Mouse (Mus musculus) brown adipose tissue, adult 24 weeks (tissue): ENCODE results near the gene Gm37419. TPM values are rescaled to one million over a fixed set of nuclear protein-coding genes. Genes with fewer than 3 reads are reported as not detected.
A peak's percentile ranks its signal among the peaks of the same experiment; 100 is the strongest.

Experiments used
- H3K27ac ChIP-seq: fragments of 200-500 bp; replicated peaks from 2 replicates; pipeline ENCODE4 v1.5.1; 2012; ENCODE audit warnings: low read depth, mild to moderate bottlenecking, low read length
- H3K4me1 ChIP-seq: fragments of 200-500 bp; 2 replicates; pipeline ENCODE4 v1.6.1; 2012; ENCODE audit warnings: low read length, mixed read lengths; ENCODE audit not compliant: control insufficient read depth, insufficient read depth, insufficient read length
- H3K4me3 ChIP-seq: fragments of 200-500 bp; 2 replicates; pipeline ENCODE4 v1.5.1; 2012; ENCODE audit warnings: low read depth, mild to moderate bottlenecking, low read length, moderate library complexity; ENCODE audit not compliant: insufficient read depth
- polyA plus RNA-seq: library from polyadenylated mRNA; stranded (reverse); fragments of >200 nt; gene quantifications from 2 replicates; pipeline ENCODE4 v1.2.4, GENCODE M21; 2012; ENCODE audit not compliant: missing spikeins, insufficient read depth, insufficient read length

Gm37419 gene
- polyA plus RNA-seq, 1 experiment = not detected

- no peaks in the 10 kb centered on the region for H3K4me1 ChIP-seq
- H3K27ac ChIP-seq = peak overlapping the region; percentile 81
- peak overlapping the region; percentile 46 for H3K4me3 ChIP-seq
Measured at GRCm38 (mm10) chr16:23985467-23985861, 2.8 kb upstream of the Gm37419 start.

- H3K4me3 ChIP-seq = peak overlapping the region; percentile 84
- peak overlapping the region; percentile 95 for H3K27ac ChIP-seq
- no peaks in the 10 kb centered on the region for H3K4me1 ChIP-seq
Measured at GRCm38 (mm10) chr16:23986176-23986575, 2.1 kb upstream of the Gm37419 start.

DNA sequence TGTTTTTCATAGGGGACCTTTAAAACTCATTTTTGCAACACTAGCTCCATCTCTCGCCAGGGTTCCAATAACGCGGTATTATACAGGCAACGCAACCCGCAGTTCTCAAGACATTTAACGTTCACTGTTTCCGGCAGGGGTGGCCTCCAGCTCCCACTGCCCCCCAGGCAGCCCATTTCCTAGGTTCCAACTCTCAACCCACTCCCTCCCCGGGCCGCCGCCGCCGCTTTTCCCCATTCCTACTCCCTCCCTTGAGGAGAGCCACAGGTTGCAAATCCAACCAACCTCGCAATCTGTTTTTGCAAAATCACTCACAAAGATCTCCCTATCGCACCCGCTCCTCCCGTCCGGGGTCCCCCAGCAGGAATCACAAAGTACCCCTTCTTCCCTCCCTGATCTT lies 1.4 kb upstream of the Gm37419 start:
- Histone ChIP-seq H3K4me3 (peak overlapping the region; percentile 84), H3K27ac (peak overlapping the region; percentile 95), H3K4me1 (no peaks in the 10 kb centered on the region)

- Histone ChIP-seq H3K4me3 (peak overlapping the region; percentile 84), H3K4me1 (0 out of 2 replicates have a peak, but pooled peaks cover 4% of the 10 kb centered on the region), H3K27ac (peak overlapping the region; percentile 95)
Measured at GRCm38 (mm10) chr16:23987341-23988156, 733 bp upstream of the Gm37419 start.

GRCm38 (mm10) chr16:23988157-23988465 lies 171 bp upstream of the Gm37419 start:
- Histone ChIP-seq H3K4me1 (0 out of 2 replicates have a peak, but pooled peaks cover 4% of the 10 kb centered on the region), H3K4me3 (peak overlapping the region; percentile 84), H3K27ac (peak overlapping the region; percentile 95)

GRCm38 (mm10) chr16:23989209-23990160 lies 1.2 kb downstream of the Gm37419 start:
- H3K27ac ChIP-seq = peak overlapping the region; percentile 99

DNA sequence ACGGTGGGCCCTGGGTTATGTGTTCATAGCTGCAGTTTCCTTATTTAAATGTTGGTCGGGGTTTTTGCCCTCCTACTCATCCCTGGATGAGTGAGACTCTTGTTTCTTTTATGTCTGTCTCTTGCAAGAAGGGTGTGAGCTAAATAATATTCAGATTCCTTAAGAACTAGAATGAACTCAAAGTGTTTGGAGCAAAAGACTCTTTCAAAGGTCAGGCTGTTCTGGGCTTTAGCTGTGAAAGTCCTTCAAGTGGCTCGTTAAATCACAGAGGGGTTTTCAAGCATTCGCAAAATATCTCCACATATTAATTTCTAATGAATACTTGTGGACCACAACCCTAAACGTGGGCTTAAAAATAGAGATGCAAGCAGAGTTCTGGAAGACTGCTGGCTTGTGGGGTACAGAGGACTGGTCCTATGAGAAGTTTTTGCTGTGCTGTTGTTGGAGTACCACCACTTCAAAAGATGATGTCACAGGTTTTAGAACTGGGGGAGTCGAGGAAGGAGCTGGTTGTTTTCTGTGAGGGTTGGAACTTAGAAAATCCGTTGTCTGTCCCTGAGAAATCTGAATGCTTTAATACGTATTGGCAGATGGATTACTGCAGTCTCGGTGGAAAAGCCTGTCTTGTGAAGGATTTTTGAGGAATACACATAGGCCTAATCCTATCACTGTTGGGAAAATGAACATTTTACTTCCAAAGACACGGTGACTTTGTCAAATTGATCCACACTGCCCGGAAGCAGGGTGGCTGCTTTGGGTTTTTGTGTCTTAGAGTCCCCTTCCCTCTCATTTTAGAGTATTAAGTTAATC lies 2.1 kb downstream of the Gm37419 start:
- peak overlapping the region; percentile 99 for H3K27ac ChIP-seq
- H3K4me1 ChIP-seq = peaks cover 9% of the 10 kb centered on the region; the same call in 1 of the 2 replicates
- H3K4me3 ChIP-seq = peak overlapping the region; percentile 84

More at GRCm38 (mm10) chr16:23989209-23990160, 1.2 kb downstream of the Gm37419 start:
- Histone ChIP-seq H3K4me1 (peaks cover 9% of the 10 kb centered on the region; the same call in 1 of the 2 replicates), H3K4me3 (peak overlapping the region; percentile 84)

DNA sequence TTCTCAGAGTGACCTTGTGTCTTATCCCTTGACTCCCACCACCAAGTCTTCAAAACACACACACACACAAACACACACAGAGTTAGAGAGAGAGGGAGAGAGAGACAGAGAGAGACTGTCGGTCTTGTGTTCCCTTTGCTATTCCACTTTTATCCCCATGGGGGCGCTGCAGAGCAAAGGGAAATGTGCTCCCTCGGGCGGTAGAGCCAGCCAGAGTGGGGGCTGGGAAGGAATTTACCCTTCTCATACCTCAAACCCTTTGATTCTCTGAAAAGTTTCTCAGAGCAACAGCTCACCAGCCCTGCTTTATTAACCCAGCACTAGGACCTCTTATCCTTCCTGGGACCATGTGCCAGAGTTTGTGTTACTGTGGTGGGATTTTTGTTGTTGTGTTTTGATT lies 2.9 kb downstream of the Gm37419 start:
- no peak overlapping the region for H3K4me3 ChIP-seq
- H3K4me1 ChIP-seq = peaks cover 9% of the 10 kb centered on the region; the same call in 1 of the 2 replicates
- peak overlapping the region; percentile 78 for H3K27ac ChIP-seq

DNA sequence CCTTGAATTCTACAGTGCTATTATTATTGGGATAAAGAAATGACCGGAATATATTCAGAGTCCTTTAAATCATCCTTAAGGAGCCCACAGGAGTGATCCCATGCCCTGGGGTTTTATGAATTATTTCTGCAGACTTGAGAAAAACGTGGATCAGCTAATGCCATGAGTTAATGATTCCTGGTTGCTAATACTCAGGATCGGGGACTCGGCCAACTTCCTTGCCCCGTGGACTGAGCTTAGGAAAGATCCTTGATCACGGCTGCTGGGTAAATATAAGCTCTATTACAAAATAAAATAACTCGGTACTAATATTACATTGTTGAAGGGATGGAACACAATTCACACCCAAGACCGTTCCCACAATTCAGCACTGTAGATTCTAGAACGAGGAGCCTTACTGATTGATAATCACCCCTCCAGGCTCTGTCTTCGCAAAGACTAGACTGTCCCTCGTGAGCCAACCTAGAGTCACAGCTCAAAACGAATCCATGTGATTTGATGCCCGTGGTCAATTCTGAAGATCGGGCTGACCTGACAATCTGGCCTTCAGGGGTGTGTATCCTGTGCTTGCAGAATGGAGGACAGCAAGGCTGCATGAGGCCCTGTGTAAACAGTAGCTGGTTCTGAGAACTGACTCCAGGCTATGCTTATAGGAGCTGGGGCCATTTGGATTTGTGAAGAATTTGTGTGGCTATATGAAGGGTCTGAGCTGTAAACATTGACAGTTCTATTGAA lies 3.7 kb downstream of the Gm37419 start:
- peak overlapping the region; percentile 30; the same call in 1 of the 2 replicates for H3K27ac ChIP-seq

GRCm38 (mm10) chr16:23993351-23994321 lies 5.4 kb downstream of the Gm37419 start:
- peak overlapping the region; percentile 43 for H3K27ac ChIP-seq
- 0 out of 2 replicates have a peak overlapping the region, but pooled peaks have one; percentile 3 for H3K4me3 ChIP-seq
- H3K4me1 ChIP-seq = peaks cover 9% of the 10 kb centered on the region; the same call in 1 of the 2 replicates

More for the DNA sequence above, 3.7 kb downstream of the Gm37419 start:
- Histone ChIP-seq H3K4me1 (peaks cover 9% of the 10 kb centered on the region; the same call in 1 of the 2 replicates), H3K4me3 (no peak overlapping the region)

GRCm38 (mm10) chr16:23996342-23996741 lies 8.1 kb downstream of the Gm37419 start:
- Histone ChIP-seq H3K4me1 (peaks cover 9% of the 10 kb centered on the region; the same call in 1 of the 2 replicates), H3K4me3 (no peak overlapping the region), H3K27ac (no peak overlapping the region)

DNA sequence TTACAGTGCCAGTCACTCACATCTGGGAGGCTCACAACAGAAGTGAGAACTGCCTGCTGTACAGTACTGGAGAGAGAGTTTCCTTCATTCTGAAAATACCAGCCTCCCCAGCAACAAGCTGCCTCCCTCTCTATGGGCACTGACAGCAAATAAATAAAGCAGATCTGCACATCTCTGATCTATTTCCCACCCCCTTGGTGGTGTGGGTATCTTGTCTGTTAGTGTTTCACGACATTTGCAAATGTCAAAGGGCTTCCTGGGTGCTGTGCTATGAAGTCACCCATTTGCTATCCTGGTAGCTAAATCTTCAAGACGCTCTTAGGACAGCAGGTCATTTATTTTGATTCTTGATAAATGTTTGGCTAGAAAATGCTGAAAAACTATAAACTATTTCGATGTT lies 8.9 kb downstream of the Gm37419 start:
- peaks cover 6% of the 10 kb centered on the region; the same call in 1 of the 2 replicates for H3K4me1 ChIP-seq
- no peak overlapping the region for H3K27ac ChIP-seq
- no peak overlapping the region for H3K4me3 ChIP-seq

GRCm38 (mm10) chr16:23997912-23998311 lies 9.6 kb downstream of the Gm37419 start:
- Histone ChIP-seq H3K27ac (no peak overlapping the region), H3K4me3 (no peak overlapping the region), H3K4me1 (peaks cover 5% of the 10 kb centered on the region; the same call in 1 of the 2 replicates)
